Mouse (Mus musculus): Measurements from ENCODE around the gene Zmynd15. TPM values are rescaled to one million over a fixed set of nuclear protein-coding genes. Genes with fewer than 3 reads are reported as not detected.
A peak's percentile ranks its signal among the peaks of the same experiment; 100 is the strongest.

The Zmynd15 gene
- total and polyA plus RNA-seq, 3 experiments = 1.3 to 3.8 (median 2.9) TPM

GRCm38 (mm10) chr11:70432895-70433568 lies 26.2 kb upstream of the Zmynd15 start:
- H3K27ac ChIP-seq = peak overlapping the region; percentile 77
- DNase-seq = no peak
- H3K79me2 ChIP-seq (replicated peaks; ENCODE audit: control insufficient read depth, insufficient read depth, low read length) = no peaks in the 10 kb centered on the region
- TF ChIP-seq CTCF (IDR thresholded peaks at IDR 0.05) (no peak), POLR2A (IDR thresholded peaks at IDR 0.05; ENCODE audit: insufficient read depth, low read depth, low read length) (no peak), EP300 (IDR thresholded peaks at IDR 0.05; ENCODE audit: insufficient read depth, low read depth, low read length) (no peak)
- H3K36me3 ChIP-seq (ENCODE audit: control insufficient read depth, insufficient read depth, low read length) = no peaks in the 10 kb centered on the region
- no peaks in the 10 kb centered on the region for H3K27me3 ChIP-seq (ENCODE audit: control insufficient read depth, insufficient read depth, low read length)
- intact Hi-C loops (cut with DNase I) = loop anchor here (1.0 to 5.0 kb wide), 3 partner anchors 73 to 324 kb away; no protein-coding TSS in a partner anchor
- H3K4me1 ChIP-seq (ENCODE audit: control insufficient read depth, insufficient read depth, low read length) = peaks cover 3% of the 10 kb centered on the region; the same call in 1 of the 2 replicates
- WGBS = 8% methylated on average over 15 of the region's 15 CpGs
- peak overlapping the region; percentile 74 for H3K9ac ChIP-seq (ENCODE audit: low read depth, low read length)
- H3K4me3 ChIP-seq = peak overlapping the region; percentile 85

GRCm38 (mm10) chr11:70433569-70433943 lies 25.7 kb upstream of the Zmynd15 start:
- Histone ChIP-seq H3K4me1 (ENCODE audit: control insufficient read depth, insufficient read depth, low read length) (peaks cover 3% of the 10 kb centered on the region; the same call in 1 of the 2 replicates), H3K27ac (no peak overlapping the region), H3K79me2 (replicated peaks; ENCODE audit: control insufficient read depth, insufficient read depth, low read length) (no peaks in the 10 kb centered on the region), H3K27me3 (ENCODE audit: control insufficient read depth, insufficient read depth, low read length) (no peaks in the 10 kb centered on the region), H3K4me3 (peak overlapping the region; percentile 85), H3K9ac (ENCODE audit: low read depth, low read length) (no peak overlapping the region), H3K36me3 (ENCODE audit: control insufficient read depth, insufficient read depth, low read length) (no peaks in the 10 kb centered on the region)
- 46% methylated on average over 1 of the region's 1 CpGs for WGBS
- intact Hi-C loops (cut with DNase I) = loop anchor here (5.0 kb wide), 2 partner anchors 189 to 324 kb away; no protein-coding TSS in a partner anchor
- TF ChIP-seq CTCF (IDR thresholded peaks at IDR 0.05) (no peak), EP300 (IDR thresholded peaks at IDR 0.05; ENCODE audit: insufficient read depth, low read depth, low read length) (no peak), POLR2A (IDR thresholded peaks at IDR 0.05; ENCODE audit: insufficient read depth, low read depth, low read length) (no peak)
- peak in 1 of 2 experiments; percentile 57 for DNase-seq

GRCm38 (mm10) chr11:70433951-70434350 lies 25.3 kb upstream of the Zmynd15 start:
- H3K4me3 ChIP-seq = no peak overlapping the region
- H3K79me2 ChIP-seq (replicated peaks; ENCODE audit: control insufficient read depth, insufficient read depth, low read length) = no peaks in the 10 kb centered on the region
- intact Hi-C loops (cut with DNase I) = loop anchor here (1.0 to 5.0 kb wide), 3 partner anchors 15 to 323 kb away; no protein-coding TSS in a partner anchor
- WGBS = 95% methylated on average over 3 of the region's 3 CpGs
- H3K27me3 ChIP-seq (ENCODE audit: control insufficient read depth, insufficient read depth, low read length) = no peaks in the 10 kb centered on the region
- no peak overlapping the region for H3K27ac ChIP-seq
- peaks cover 3% of the 10 kb centered on the region; the same call in 1 of the 2 replicates for H3K4me1 ChIP-seq (ENCODE audit: control insufficient read depth, insufficient read depth, low read length)
- H3K9ac ChIP-seq (ENCODE audit: low read depth, low read length) = no peak overlapping the region
- no peak for DNase-seq
- no peaks in the 10 kb centered on the region for H3K36me3 ChIP-seq (ENCODE audit: control insufficient read depth, insufficient read depth, low read length)
- no peak for TF ChIP-seq CTCF (IDR thresholded peaks at IDR 0.05)

GRCm38 (mm10) chr11:70435476-70435875 lies 23.8 kb upstream of the Zmynd15 start:
- no peak for DNase-seq
- Histone ChIP-seq H3K79me2 (replicated peaks; ENCODE audit: control insufficient read depth, insufficient read depth, low read length) (no peaks in the 10 kb centered on the region), H3K4me3 (no peak overlapping the region), H3K4me1 (ENCODE audit: control insufficient read depth, insufficient read depth, low read length) (peaks cover 3% of the 10 kb centered on the region; the same call in 1 of the 2 replicates), H3K36me3 (ENCODE audit: control insufficient read depth, insufficient read depth, low read length) (no peaks in the 10 kb centered on the region), H3K27ac (no peak overlapping the region), H3K9ac (ENCODE audit: low read depth, low read length) (no peak overlapping the region), H3K27me3 (ENCODE audit: control insufficient read depth, insufficient read depth, low read length) (no peaks in the 10 kb centered on the region)
- intact Hi-C loops (cut with DNase I) = no loop called here
- TF ChIP-seq CTCF (IDR thresholded peaks at IDR 0.05) = no peak
- no peak for TF ChIP-seq POLR2A (IDR thresholded peaks at IDR 0.05; ENCODE audit: insufficient read depth, low read depth, low read length)
- TF ChIP-seq EP300 (IDR thresholded peaks at IDR 0.05; ENCODE audit: insufficient read depth, low read depth, low read length) = no peak
- 55% methylated on average over 5 of the region's 5 CpGs for WGBS

- 76% methylated on average over 6 of the region's 6 CpGs for WGBS
- no peaks in the 10 kb centered on the region for H3K79me2 ChIP-seq (replicated peaks; ENCODE audit: control insufficient read depth, insufficient read depth, low read length)
- no peaks in the 10 kb centered on the region for H3K27me3 ChIP-seq (ENCODE audit: control insufficient read depth, insufficient read depth, low read length)
- no peak overlapping the region for H3K9ac ChIP-seq (ENCODE audit: low read depth, low read length)
- no peak overlapping the region for H3K4me3 ChIP-seq
- no peak overlapping the region for H3K27ac ChIP-seq
- DNase-seq = no peak
- H3K36me3 ChIP-seq (ENCODE audit: control insufficient read depth, insufficient read depth, low read length) = no peaks in the 10 kb centered on the region
- peaks cover 3% of the 10 kb centered on the region; the same call in 1 of the 2 replicates for H3K4me1 ChIP-seq (ENCODE audit: control insufficient read depth, insufficient read depth, low read length)
- intact Hi-C loops (cut with DNase I) = no loop called here
- no peak for TF ChIP-seq POLR2A (IDR thresholded peaks at IDR 0.05; ENCODE audit: insufficient read depth, low read depth, low read length)
- TF ChIP-seq CTCF (IDR thresholded peaks at IDR 0.05) = no peak
- TF ChIP-seq EP300 (IDR thresholded peaks at IDR 0.05; ENCODE audit: insufficient read depth, low read depth, low read length) = no peak
These were observed 21.8 kb upstream of the Zmynd15 start for GRCm38 (mm10) chr11:70437426-70437825.

- WGBS = 85% methylated on average over 7 of the region's 7 CpGs
- intact Hi-C loops (cut with DNase I) = no loop called here
- Histone ChIP-seq H3K79me2 (replicated peaks; ENCODE audit: control insufficient read depth, insufficient read depth, low read length) (no peaks in the 10 kb centered on the region), H3K9ac (ENCODE audit: low read depth, low read length) (no peak overlapping the region), H3K36me3 (ENCODE audit: control insufficient read depth, insufficient read depth, low read length) (no peaks in the 10 kb centered on the region), H3K4me3 (no peak overlapping the region), H3K27ac (no peak overlapping the region), H3K27me3 (ENCODE audit: control insufficient read depth, insufficient read depth, low read length) (no peaks in the 10 kb centered on the region), H3K4me1 (ENCODE audit: control insufficient read depth, insufficient read depth, low read length) (no peaks in the 10 kb centered on the region)
- DNase-seq = no peak
- TF ChIP-seq CTCF (IDR thresholded peaks at IDR 0.05) (no peak), POLR2A (IDR thresholded peaks at IDR 0.05; ENCODE audit: insufficient read depth, low read depth, low read length) (no peak)
These were observed 20.4 kb upstream of the Zmynd15 start for GRCm38 (mm10) chr11:70438728-70439374.
